Comparison of ENCODE assay signal across 14 mouse cellular contexts in the genomic region with DNA sequence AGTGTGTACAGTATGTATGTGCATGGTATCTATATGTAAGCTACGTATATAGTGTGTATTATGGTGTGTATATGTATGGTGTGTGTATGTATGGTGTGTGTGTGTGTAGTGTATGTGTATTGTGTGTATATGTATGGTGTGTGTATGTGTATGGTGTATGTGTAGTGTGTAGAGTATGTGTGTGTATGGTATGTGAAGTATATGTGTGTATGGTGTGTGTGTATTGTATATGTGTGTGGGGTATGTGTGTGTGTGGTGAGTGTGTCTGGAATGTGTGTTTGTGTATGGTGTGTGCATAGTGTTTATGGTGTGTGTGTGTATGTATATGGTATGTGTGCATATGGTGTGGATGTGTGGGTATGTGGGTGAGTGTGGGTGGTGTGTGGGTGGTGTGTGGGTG. TPM values are rescaled to one million over a fixed set of nuclear protein-coding genes. Genes with fewer than 3 reads are reported as not detected.
A peak's percentile ranks its signal among the peaks of the same experiment; 100 is the strongest.
DNase-seq lines count a peak whose midpoint lies in the region; ATAC-seq lines count a peak whose summit lies in the region.
"Had no signal": no experiment of that assay in that cellular context is flagged by ENCODE, and none has a peak within 500 bp of the region (broad histone marks: within the 10 kb centered on the region; RNA-seq: fewer than 3 reads in every experiment).

No protein-coding gene starts in this region.

- no peaks in the 10 kb centered on the region for H3K36me3 ChIP-seq in heart, embryonic 16.5 days (ENCODE audit: control insufficient read depth, insufficient read depth)
- no peaks in the 10 kb centered on the region for H3K36me3 ChIP-seq in lung, embryonic 15.5 days
- no peaks in the 10 kb centered on the region for H3K36me3 ChIP-seq in limb, embryonic 13.5 days
- no peaks in the 10 kb centered on the region for H3K36me3 ChIP-seq in stomach, embryonic 14.5 days (ENCODE audit: control insufficient read depth, insufficient read depth, low read length)
- H3K36me3 ChIP-seq: heart, embryonic 15.5 days had no signal

- H3K4me2 ChIP-seq in heart, embryonic 16.5 days (ENCODE audit: low read depth, low read length), result no peak overlapping the region
- H3K4me2 ChIP-seq in lung, embryonic 15.5 days, result no peak overlapping the region
- H3K4me2 ChIP-seq in limb, embryonic 13.5 days (replicated peaks), result no peak overlapping the region
- H3K4me2 ChIP-seq in stomach, embryonic 14.5 days (replicated peaks; ENCODE audit: low read depth, low read length), result no peak overlapping the region
- H3K4me2 ChIP-seq: heart, embryonic 15.5 days had no signal

- WGBS in heart, embryonic 16.5 days, result 95% methylated on average over 1 of the region's 1 CpGs
- 94% methylated on average over 1 of the region's 1 CpGs for WGBS in lung, embryonic 15.5 days
- WGBS in limb, embryonic 13.5 days, result 100% methylated on average over 1 of the region's 1 CpGs
- 97% methylated on average over 1 of the region's 1 CpGs for WGBS in stomach, embryonic 14.5 days

- no peak overlapping the region for H3K4me3 ChIP-seq in heart, embryonic 16.5 days (ENCODE audit: low read length)
- H3K4me3 ChIP-seq in lung, embryonic 15.5 days, result no peak overlapping the region
- no peak overlapping the region for H3K4me3 ChIP-seq in limb, embryonic 13.5 days
- H3K4me3 ChIP-seq in stomach, embryonic 14.5 days (ENCODE audit: low read depth, low read length), result no peak overlapping the region
- H3K4me3 ChIP-seq: heart, embryonic 15.5 days had no signal

- peaks cover 12% of the 10 kb centered on the region for H3K4me1 ChIP-seq in heart, embryonic 16.5 days (ENCODE audit: control insufficient read depth, insufficient read depth, low read length)
- H3K4me1 ChIP-seq in lung, embryonic 15.5 days, result peaks cover 15% of the 10 kb centered on the region
- H3K4me1 ChIP-seq in limb, embryonic 13.5 days, result peaks cover 33% of the 10 kb centered on the region
- H3K4me1 ChIP-seq in stomach, embryonic 14.5 days (ENCODE audit: control insufficient read depth, insufficient read depth, low read length), result peaks cover 8% of the 10 kb centered on the region; the same call in 1 of the 2 replicates

- no peak for DNase-seq in heart, adult 9 months (ENCODE audit: low spot score in 2 of 2)
- no peak for DNase-seq in lung, postnatal 14 days
- DNase-seq in yolk sac, embryonic 10.5 days (ENCODE audit: low spot score), result no peak
- DNase-seq: B cell, adult 2 months; cerebellum, adult 2 months; kidney, postnatal 36 days; liver; right cerebral cortex, postnatal 4 days; thymus, postnatal 36 days had no signal

- no peaks in the 10 kb centered on the region for H3K9me3 ChIP-seq in heart, embryonic 16.5 days (replicated peaks; ENCODE audit: control insufficient read depth, low read length)
- no peaks in the 10 kb centered on the region for H3K9me3 ChIP-seq in lung, embryonic 15.5 days
- no peaks in the 10 kb centered on the region for H3K9me3 ChIP-seq in limb, embryonic 13.5 days
- no peaks in the 10 kb centered on the region for H3K9me3 ChIP-seq in stomach, embryonic 14.5 days (ENCODE audit: control insufficient read depth, low read depth, low read length)
- H3K9me3 ChIP-seq: heart, embryonic 15.5 days had no signal

- no peaks in the 10 kb centered on the region for H3K27me3 ChIP-seq in heart, embryonic 16.5 days (ENCODE audit: control insufficient read depth, insufficient read depth, low read length)
- no peaks in the 10 kb centered on the region for H3K27me3 ChIP-seq in lung, embryonic 15.5 days
- no peaks in the 10 kb centered on the region for H3K27me3 ChIP-seq in limb, embryonic 13.5 days
- H3K27me3 ChIP-seq in stomach, embryonic 14.5 days (ENCODE audit: control insufficient read depth, insufficient read depth, low read length), result no peaks in the 10 kb centered on the region
- H3K27me3 ChIP-seq: heart, embryonic 15.5 days had no signal

- ATAC-seq in heart, embryonic 16.5 days (replicated peaks; ENCODE audit: extremely low read depth, insufficient read depth, low FRiP score), result 0 out of 2 replicates have a peak, but pooled peaks have one; percentile 16
- ATAC-seq in lung, embryonic 15.5 days (ENCODE audit: borderline replicate concordance, extremely low read depth, low FRiP score, low TSS enrichment), result peak; percentile 15; the same call in 1 of the 2 replicates
- ATAC-seq in limb, embryonic 13.5 days (ENCODE audit: low FRiP score, low read depth), result 0 out of 2 replicates have a peak, but pooled peaks have one; percentile 28
- ATAC-seq in stomach, embryonic 14.5 days (ENCODE audit: insufficient number of reproducible peaks, insufficient read depth, low FRiP score, low read depth), result peak; percentile 46; the same call in 1 of the 2 replicates

- H3K9ac ChIP-seq in heart, embryonic 16.5 days (ENCODE audit: low read length), result no peak overlapping the region
- H3K9ac ChIP-seq in lung, embryonic 15.5 days, result no peak overlapping the region
- no peak overlapping the region for H3K9ac ChIP-seq in limb, embryonic 13.5 days
- H3K9ac ChIP-seq in stomach, embryonic 14.5 days (replicated peaks; ENCODE audit: low read depth, low read length), result no peak overlapping the region
- H3K9ac ChIP-seq: heart, embryonic 15.5 days had no signal

- no peak overlapping the region for H3K27ac ChIP-seq in heart, embryonic 16.5 days (ENCODE audit: low read length)
- no peak overlapping the region for H3K27ac ChIP-seq in lung, embryonic 15.5 days
- H3K27ac ChIP-seq in limb, embryonic 13.5 days, result no peak overlapping the region
- H3K27ac ChIP-seq in stomach, embryonic 14.5 days (ENCODE audit: low read length), result no peak overlapping the region
- H3K27ac ChIP-seq: heart, embryonic 15.5 days had no signal

RNA-seq across cellular contexts. Expression of gene Upp2, which starts 23.0 kb away (rescaled TPM):
- 5.4 and 6.4 TPM in 2 replicates for polyA plus RNA-seq in heart, embryonic 16.5 days (2015; fragmentation: Nextera tagmentation; extraction: Ambion mirVana)
- polyA plus RNA-seq in lung, embryonic 15.5 days (2015; fragmentation: Nextera tagmentation; extraction: Ambion mirVana), result 6.9 and 7.1 TPM in 2 replicates
- 9.5 and 10.4 TPM in 2 replicates for polyA plus RNA-seq in limb, embryonic 13.5 days (2015; fragmentation: Nextera tagmentation; extraction: Ambion mirVana)
- 9.2 and 11.6 TPM in 2 replicates for polyA plus RNA-seq in stomach, embryonic 14.5 days (2014; fragmentation: Nextera tagmentation; extraction: Ambion mirVana)

RNA-seq across cellular contexts. Expression of gene Acvr1, which starts 23.1 kb away (rescaled TPM):
- polyA plus RNA-seq in heart, embryonic 16.5 days (2015; fragmentation: Nextera tagmentation; extraction: Ambion mirVana), result 7.2 and 8.0 TPM in 2 replicates
- 4.5 and 4.6 TPM in 2 replicates for polyA plus RNA-seq in lung, embryonic 15.5 days (2015; fragmentation: Nextera tagmentation; extraction: Ambion mirVana)
- polyA plus RNA-seq in limb, embryonic 13.5 days (2015; fragmentation: Nextera tagmentation; extraction: Ambion mirVana), result 7.9 and 8.6 TPM in 2 replicates
- 9.5 and 10.5 TPM in 2 replicates for polyA plus RNA-seq in stomach, embryonic 14.5 days (2014; fragmentation: Nextera tagmentation; extraction: Ambion mirVana)
